Mouse (Mus musculus): ENCODE measurements around the gene Trnt1. TPM values are rescaled to one million over a fixed set of nuclear protein-coding genes. Genes with fewer than 3 reads are reported as not detected.
A peak's percentile ranks its signal among the peaks of the same experiment; 100 is the strongest.

Trnt1 gene
- polyA plus RNA-seq, 1 experiment from 2014 or later = 89.6 TPM

DNA sequence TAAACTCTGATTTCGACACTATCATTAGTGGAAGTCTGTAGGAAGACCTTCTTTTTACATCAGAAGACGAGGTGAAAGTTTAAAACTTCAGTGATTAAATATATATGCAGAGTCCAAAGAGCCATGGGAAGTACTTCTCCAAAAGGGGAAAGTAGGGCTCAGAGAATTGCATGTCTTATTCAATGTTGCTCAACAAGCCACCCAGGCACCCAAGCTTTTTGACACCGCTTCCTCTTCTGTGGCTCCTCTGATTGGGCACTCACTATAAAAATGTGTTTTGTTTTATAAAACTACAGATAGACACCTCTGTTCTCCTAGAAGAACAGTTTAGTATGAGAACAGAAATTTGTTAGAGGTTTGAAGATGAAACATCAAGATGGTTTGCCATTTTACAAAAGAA is 51.0 kb downstream of the Trnt1 start:
- DNase-seq (ENCODE audit: low spot score) (no peak), ATAC-seq (replicated peaks; ENCODE audit: low FRiP score) (no peak)
- Histone ChIP-seq H3K36me3 (ENCODE audit: control insufficient read depth, insufficient read depth, low read length) (no peaks in the 10 kb centered on the region), H3K4me2 (ENCODE audit: low read depth, low read length, severe bottlenecking) (no peak overlapping the region), H3K4me3 (ENCODE audit: low read depth, low read length) (no peak overlapping the region), H3K4me1 (replicated peaks; ENCODE audit: control insufficient read depth, insufficient read depth, low read length) (no peaks in the 10 kb centered on the region), H3K27ac (ENCODE audit: low read depth, low read length) (no peak overlapping the region), H3K9ac (ENCODE audit: low read length) (no peak overlapping the region), H3K27me3 (ENCODE audit: control insufficient read depth, insufficient read depth, low read length) (no peaks in the 10 kb centered on the region), H3K9me3 (ENCODE audit: control insufficient read depth, low read length) (no peaks in the 10 kb centered on the region)
- 82% methylated on average over 3 of the region's 3 CpGs for WGBS

- H3K4me1 ChIP-seq (replicated peaks; ENCODE audit: control insufficient read depth, insufficient read depth, low read length) = no peaks in the 10 kb centered on the region
- no peak overlapping the region for H3K4me2 ChIP-seq (ENCODE audit: low read depth, low read length, severe bottlenecking)
- DNase-seq (ENCODE audit: low spot score) = no peak
- H3K27ac ChIP-seq (ENCODE audit: low read depth, low read length) = no peak overlapping the region
- no peaks in the 10 kb centered on the region for H3K27me3 ChIP-seq (ENCODE audit: control insufficient read depth, insufficient read depth, low read length)
- no peaks in the 10 kb centered on the region for H3K9me3 ChIP-seq (ENCODE audit: control insufficient read depth, low read length)
- H3K9ac ChIP-seq (ENCODE audit: low read length) = no peak overlapping the region
- no peak for ATAC-seq (replicated peaks; ENCODE audit: low FRiP score)
- H3K4me3 ChIP-seq (ENCODE audit: low read depth, low read length) = no peak overlapping the region
- H3K36me3 ChIP-seq (ENCODE audit: control insufficient read depth, insufficient read depth, low read length) = no peaks in the 10 kb centered on the region
These were observed 51.6 kb downstream of the Trnt1 start for GRCm38 (mm10) chr6:106820566-106820965.

GRCm38 (mm10) chr6:106822329-106822728 is 53.4 kb downstream of the Trnt1 start:
- Histone ChIP-seq H3K4me2 (ENCODE audit: low read depth, low read length, severe bottlenecking) (no peak overlapping the region), H3K9ac (ENCODE audit: low read length) (no peak overlapping the region), H3K27ac (ENCODE audit: low read depth, low read length) (no peak overlapping the region), H3K4me1 (replicated peaks; ENCODE audit: control insufficient read depth, insufficient read depth, low read length) (no peaks in the 10 kb centered on the region), H3K36me3 (ENCODE audit: control insufficient read depth, insufficient read depth, low read length) (no peaks in the 10 kb centered on the region), H3K9me3 (ENCODE audit: control insufficient read depth, low read length) (no peaks in the 10 kb centered on the region), H3K27me3 (ENCODE audit: control insufficient read depth, insufficient read depth, low read length) (no peaks in the 10 kb centered on the region), H3K4me3 (ENCODE audit: low read depth, low read length) (no peak overlapping the region)
- 52% methylated on average over 1 of the region's 1 CpGs for WGBS
- ATAC-seq (replicated peaks; ENCODE audit: low FRiP score) (peak; percentile 49; the same call in 1 of the 2 replicates), DNase-seq (ENCODE audit: low spot score) (peak; percentile 56)

Other genes starting within 250 kb of the Trnt1 start
- not detected in 2 replicates for gene Il5ra, start 20.1 kb upstream of the Trnt1 start, polyA plus RNA-seq (2014; fragmentation: Nextera tagmentation; extraction: Ambion mirVana)
- gene Crbn, start 31.0 kb downstream of the Trnt1 start, polyA plus RNA-seq (2014; fragmentation: Nextera tagmentation; extraction: Ambion mirVana) = 44.0 and 47.4 TPM in 2 replicates